Mouse (Mus musculus) heart, adult 11 months (tissue): ENCODE results near the gene Gm6880.
"Not testable (repeated sequence)": the region's sequence is repeated elsewhere in the genome, so short reads cannot be mapped to it uniquely, and the experiment has no call there.

Experiments
- DNase-seq: peaks from one replicate; pipeline ENCODE4 v3.0.0; 2022

Gene Gm6880

DNA sequence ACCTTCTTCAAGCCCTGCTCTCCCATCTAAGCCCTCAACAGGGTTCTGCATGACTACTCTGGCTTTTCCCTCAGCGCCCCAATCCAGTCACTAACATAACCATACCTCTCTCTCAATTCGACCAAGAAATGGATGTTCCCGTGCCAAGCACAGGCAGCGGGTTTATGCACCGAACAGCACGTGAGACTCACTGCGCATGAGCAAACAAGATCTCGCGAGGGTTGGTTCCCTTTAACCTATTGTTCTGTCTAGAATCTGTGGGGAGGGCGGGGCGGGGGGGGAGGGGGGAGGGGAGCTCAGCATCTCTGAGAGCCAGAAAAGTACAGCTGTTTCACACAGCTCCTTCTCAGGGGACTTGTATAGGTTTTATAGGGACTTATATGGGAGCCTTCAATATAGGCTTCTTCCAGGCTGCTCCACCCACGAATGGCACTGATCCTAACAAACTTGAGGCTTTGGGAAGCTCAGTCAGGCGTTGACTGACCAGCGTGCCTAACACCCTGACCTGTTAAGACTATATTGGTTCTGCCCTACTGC lies at the start of gene Gm6880:
Gene Gm6880 (minus strand): TSS at position 51 of the 537 bp plus-strand sequence.
- not testable (repeated sequence) for DNase-seq

DNA sequence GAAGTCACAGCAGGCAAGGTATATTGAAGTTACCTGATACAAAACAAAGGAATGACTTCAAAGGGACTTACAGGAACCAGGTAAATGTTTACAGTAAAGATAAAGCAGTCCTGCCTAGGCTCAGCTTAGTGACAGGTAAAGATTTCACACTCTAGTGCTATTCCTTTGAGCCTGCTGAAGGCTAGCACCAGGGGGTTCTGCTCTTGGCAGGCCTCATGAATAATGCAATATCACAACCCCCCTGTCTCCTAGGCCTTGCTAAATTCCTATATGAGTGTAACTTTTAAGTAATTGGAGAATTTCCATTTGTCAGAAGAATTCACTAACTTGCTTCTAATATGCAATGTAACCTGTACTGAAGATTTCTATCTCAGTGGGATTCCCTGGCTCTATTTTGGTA lies 36.3 kb upstream of the Gm6880 start:
- DNase-seq: not testable (repeated sequence)

DNA sequence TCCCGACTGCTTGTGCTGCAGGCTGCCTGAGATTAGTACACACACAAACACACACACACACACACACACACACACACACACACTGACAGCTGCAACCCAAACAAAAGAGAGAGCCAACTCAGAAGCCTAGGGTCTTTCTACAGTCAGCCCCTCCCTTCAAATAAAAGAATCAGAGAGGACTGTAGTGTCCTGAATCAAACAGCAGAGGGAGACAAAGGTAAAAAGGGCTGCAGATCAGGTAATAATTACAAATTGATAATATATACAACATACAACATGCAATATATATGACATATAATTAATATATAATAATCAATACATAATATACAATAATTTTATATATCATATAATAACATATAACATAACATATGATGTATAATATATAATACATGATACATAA lies 15.9 kb upstream of the Gm6880 start:
- DNase-seq: no peak

GRCm38 (mm10) chrX:74452773-74453172 lies 28.4 kb downstream of the Gm6880 start:
- no peak for DNase-seq

DNA sequence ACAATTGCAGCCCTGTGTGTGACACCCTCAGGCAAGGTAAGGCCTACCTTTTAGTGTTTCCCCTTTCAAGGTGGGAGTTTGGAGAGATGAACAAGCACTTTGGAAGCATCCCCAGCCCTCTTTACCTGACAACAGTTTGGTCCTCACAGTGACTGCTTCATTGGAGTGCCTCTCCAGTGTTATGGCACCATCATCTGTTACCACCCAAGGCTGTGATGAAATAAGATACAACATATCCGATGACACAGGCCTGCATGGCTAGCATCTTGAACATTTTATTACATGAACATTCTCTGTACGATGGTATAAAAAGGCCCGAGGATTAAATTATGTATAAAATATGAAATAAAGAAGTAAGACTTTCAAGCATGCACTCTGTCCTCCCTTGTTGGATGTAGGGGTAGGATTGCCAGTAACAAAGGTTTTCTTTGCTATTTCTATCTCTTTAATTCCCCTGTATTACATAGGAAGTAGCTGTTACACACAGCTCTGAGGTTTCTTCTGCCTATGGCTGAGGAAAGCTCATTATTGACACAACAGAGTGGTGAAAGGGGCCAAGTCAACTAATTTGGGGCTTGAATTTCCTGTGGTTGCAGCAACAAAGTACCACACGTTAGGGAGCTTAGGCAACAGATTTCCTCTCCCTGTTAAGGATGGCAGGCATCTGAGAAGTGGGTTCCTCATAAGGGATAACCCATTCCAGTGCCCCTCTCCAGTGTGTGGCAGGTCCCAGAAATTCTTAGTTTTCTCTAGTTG lies 29.9 kb downstream of the Gm6880 start:
- DNase-seq: no peak
